Mouse (Mus musculus) c-Kit-negative CD71-positive TER-119-positive erythroid progenitor cells, embryonic 14.5 days (primary cell): ENCODE data around the gene Slc22a13.

ENCODE experiments used
- DNase-seq: peaks from one replicate; pipeline ENCODE4 v3.0.0-alpha.2; 2013; ENCODE audit warnings: low read depth, low spot score

The Slc22a13 gene

GRCm38 (mm10) chr9:119201653-119202052 is 7.2 kb downstream of the Slc22a13 start:
- no peak for DNase-seq

- no peak for DNase-seq
Observed at GRCm38 (mm10) chr9:119199151-119199861, 9.6 kb downstream of the Slc22a13 start.

- DNase-seq, result peak; percentile 26
Observed at GRCm38 (mm10) chr9:119192202-119192990, 16.5 kb downstream of the Slc22a13 start.

GRCm38 (mm10) chr9:119181241-119181728 is 27.6 kb downstream of the Slc22a13 start:
- DNase-seq, result no peak

- no peak for DNase-seq
Observed at GRCm38 (mm10) chr9:119179292-119179691, 29.6 kb downstream of the Slc22a13 start.

GRCm38 (mm10) chr9:119167608-119168007 is 41.3 kb downstream of the Slc22a13 start:
- DNase-seq, result no peak

GRCm38 (mm10) chr9:119165548-119165947 is 43.4 kb downstream of the Slc22a13 start:
- no peak for DNase-seq

GRCm38 (mm10) chr9:119164743-119165142 is 44.2 kb downstream of the Slc22a13 start:
- DNase-seq, result no peak

GRCm38 (mm10) chr9:119160689-119161088 is 48.2 kb downstream of the Slc22a13 start:
- no peak for DNase-seq

- no peak for DNase-seq
Observed at GRCm38 (mm10) chr9:119158861-119159260, 50.0 kb downstream of the Slc22a13 start, which contains the start of gene Gm47289. Gene Gm47289, plus strand, starts transcription at chr9:119159161.

GRCm38 (mm10) chr9:119156278-119157201 is 52.4 kb downstream of the Slc22a13 start, which contains the start of gene Acaa1b:
Gene Acaa1b, minus strand, starts transcription at chr9:119157093.
- no peak for DNase-seq

GRCm38 (mm10) chr9:119155826-119156225 is 53.1 kb downstream of the Slc22a13 start:
- no peak for DNase-seq

GRCm38 (mm10) chr9:119155416-119155815 is 53.5 kb downstream of the Slc22a13 start:
- no peak for DNase-seq

- no peak for DNase-seq
Observed at GRCm38 (mm10) chr9:119151751-119152150, 57.1 kb downstream of the Slc22a13 start.

GRCm38 (mm10) chr9:119149601-119150000 is 59.3 kb downstream of the Slc22a13 start:
- no peak for DNase-seq

- DNase-seq, result no peak
Observed at GRCm38 (mm10) chr9:119146098-119146770, 62.7 kb downstream of the Slc22a13 start.

- DNase-seq, result no peak
Observed at GRCm38 (mm10) chr9:119145638-119146037, 63.3 kb downstream of the Slc22a13 start.

- no peak for DNase-seq
Observed at GRCm38 (mm10) chr9:119145137-119145536, 63.8 kb downstream of the Slc22a13 start.

GRCm38 (mm10) chr9:119144696-119145095 is 64.2 kb downstream of the Slc22a13 start:
- no peak for DNase-seq

GRCm38 (mm10) chr9:119143372-119143771 is 65.5 kb downstream of the Slc22a13 start:
- DNase-seq, result no peak
